Mouse (Mus musculus): ENCODE measurements around the gene Pten.
"Not testable (repeated sequence)": the region's sequence is repeated elsewhere in the genome, so short reads cannot be mapped to it uniquely, and the experiment has no call there.

Pten gene

GRCm38 (mm10) chr19:32822959-32823358 lies 65.7 kb downstream of the Pten start:
- DNase-seq = not testable (repeated sequence)

DNA sequence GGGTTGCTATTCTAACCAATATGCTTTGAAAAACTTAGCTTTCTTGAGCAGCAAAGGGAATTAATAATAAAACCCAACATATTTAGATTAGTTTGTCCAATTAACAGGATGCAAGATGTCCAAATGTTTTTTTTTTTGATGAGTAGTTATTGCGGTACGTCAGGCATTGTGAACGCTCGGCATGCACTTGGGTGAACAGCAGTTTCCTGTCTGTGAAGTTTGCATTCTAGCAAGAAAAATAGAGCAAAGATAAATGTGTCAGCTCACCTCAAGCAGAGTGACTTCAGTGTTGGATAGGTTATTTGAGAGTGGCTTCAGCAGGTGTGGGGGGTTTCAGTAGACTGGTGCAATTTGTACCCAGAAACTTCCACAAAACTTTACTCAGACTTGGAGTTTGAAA lies 69.3 kb downstream of the Pten start:
- DNase-seq = no peak

- no peak for DNase-seq
Observed at GRCm38 (mm10) chr19:32829871-32830270, 72.6 kb downstream of the Pten start.

DNA sequence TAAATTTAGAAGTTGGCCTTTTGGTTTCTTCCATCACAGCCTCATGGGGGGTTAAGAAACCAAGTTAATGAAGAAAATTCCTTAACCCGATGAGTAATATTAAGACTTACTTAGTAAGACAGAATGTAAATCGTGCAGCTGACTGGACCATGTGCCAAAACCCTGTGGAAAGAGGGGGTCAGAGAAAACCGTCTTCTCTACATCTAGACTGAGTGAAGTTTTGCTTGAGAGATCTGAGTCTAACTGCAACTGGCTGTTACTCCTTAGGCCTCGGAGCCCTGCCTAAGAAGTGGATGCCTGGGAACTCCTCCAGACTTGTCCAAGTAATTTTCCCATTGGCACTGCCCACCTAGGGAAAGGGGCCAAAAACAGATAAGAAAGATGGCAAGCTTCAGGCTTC lies 74.0 kb downstream of the Pten start:
- no peak for DNase-seq

DNA sequence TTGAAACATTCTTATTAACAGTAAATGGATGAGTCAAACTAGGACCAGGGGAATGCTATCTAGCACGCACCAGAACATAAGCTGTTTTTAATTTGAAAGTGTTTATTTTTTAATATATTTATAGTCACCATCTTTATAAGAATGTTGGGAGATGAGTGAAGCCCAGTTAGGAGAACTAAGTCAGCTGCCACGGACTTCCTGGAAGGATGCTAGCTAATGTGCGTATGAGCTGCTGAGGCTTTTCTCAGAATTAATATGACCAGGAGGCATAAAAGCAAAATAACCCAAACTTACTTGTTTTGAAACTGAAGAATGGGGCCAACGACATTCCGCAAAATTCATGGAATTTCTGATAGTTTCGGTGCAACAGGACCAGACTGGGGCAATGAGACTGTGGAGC lies 83.2 kb downstream of the Pten start:
- no peak for DNase-seq

- DNase-seq = no peak
Observed at GRCm38 (mm10) chr19:32844486-32844885, 87.2 kb downstream of the Pten start.

- DNase-seq = no peak
Observed at GRCm38 (mm10) chr19:32848041-32848440, 90.7 kb downstream of the Pten start.

DNA sequence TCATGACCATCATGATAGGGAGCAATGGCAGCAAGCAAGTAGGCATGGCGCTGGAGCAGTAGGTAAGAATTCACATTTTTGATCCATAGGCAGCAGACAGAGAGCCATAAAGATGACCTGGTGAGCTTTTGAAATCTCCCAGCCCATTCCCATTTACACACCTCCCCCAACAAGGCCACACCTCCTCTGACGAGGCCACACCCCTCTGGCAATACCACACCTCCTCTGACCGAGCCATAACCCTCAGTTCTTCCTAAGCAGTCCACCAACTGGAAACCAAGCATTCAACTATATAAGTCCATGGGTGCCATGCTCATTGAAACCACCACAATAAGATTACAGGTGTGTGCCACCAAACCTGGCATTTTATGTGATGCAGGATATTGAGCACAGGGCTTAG lies 95.0 kb downstream of the Pten start:
- no peak for DNase-seq

DNA sequence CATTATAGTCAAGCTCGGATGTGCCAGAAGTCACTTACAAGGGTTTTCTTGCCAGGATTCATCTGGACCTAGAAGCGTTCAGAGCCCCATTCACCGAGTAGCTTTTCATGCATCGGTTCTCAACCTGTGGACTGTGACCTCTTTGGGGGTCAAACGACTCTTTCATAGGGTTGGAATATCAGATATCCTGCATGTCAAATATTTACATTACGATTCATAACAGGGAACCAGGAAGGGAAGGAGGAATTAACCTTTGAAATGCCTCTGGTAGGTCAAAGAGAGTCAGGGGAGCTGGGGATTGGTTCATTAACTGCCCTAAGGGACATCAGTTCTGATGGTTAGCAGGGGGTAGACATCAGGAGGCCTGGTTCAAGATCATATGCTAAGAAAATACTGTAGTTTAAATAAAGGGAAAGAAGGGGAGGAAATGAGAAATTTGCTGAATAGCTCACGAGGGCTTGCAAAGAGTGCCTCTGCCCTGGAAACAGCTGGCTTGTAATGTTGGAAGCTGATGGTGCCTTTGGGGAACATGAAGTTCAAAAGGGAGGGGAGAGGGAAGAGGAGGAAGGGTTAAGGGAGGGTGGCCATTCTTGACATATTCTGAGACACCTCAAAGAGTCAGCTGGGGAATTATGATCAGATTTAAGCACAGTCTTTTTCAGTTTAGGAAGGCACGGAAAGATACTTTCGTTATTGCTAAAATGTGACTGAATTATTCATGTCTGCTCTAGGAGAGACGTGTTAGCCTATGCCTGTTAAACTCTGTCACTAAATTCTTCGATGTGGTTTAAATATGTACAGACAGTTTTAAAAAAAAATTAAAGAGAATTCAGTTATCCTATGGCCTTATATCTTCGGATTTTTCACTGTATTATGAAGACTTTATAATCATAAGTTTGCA lies 104.6 kb downstream of the Pten start:
- DNase-seq = no peak

GRCm38 (mm10) chr19:32866765-32867164 lies 109.5 kb downstream of the Pten start:
- no peak for DNase-seq

- no peak for DNase-seq
Observed at GRCm38 (mm10) chr19:32867181-32867897, 110.0 kb downstream of the Pten start.

GRCm38 (mm10) chr19:32868560-32868959 lies 111.3 kb downstream of the Pten start:
- DNase-seq = no peak

DNA sequence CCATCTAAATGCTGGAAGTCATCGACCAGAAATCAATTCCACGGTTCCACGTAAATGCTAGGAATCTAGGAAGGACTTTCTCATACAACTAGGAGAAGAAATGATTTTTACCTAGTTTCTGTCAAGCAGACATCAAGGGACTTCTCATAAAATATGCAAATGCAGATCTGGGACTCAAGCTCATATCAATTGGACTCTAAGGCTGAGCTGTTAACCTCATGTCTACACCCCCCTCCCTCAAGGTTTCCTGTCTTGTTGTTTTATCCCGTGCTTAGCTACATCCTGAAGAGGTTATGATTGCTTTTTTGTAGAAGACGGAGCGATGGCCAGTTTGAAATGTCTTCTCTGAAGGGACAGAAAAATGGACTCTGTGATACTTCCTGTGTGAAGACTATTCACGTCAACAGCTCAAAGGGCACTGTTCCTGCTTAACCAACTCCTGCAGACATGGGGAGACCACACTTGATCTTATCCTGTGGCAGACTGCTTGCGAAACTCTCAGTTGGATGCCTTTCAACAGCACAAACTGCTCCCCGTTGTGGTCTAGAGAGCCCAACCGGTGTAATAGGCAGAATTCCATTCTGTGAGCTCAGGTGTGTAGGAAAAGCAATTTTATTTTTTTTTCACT lies 111.9 kb downstream of the Pten start:
- peak; percentile 13 for DNase-seq

GRCm38 (mm10) chr19:32873904-32874637 lies 116.8 kb downstream of the Pten start:
- DNase-seq = peak; percentile 55

Data from kidney, postnatal 10 days (tissue).